Comparison of ENCODE assay signal across 15 mouse cellular contexts in genomic region chr6:71302097-71302731, GRCm38 (mm10). TPM values are rescaled to one million over a fixed set of nuclear protein-coding genes. Genes with fewer than 3 reads are reported as not detected.
DNase-seq lines count a peak whose midpoint lies in the region; ATAC-seq and TF ChIP-seq lines count a peak whose summit lies in the region.
"Had no signal": no experiment of that assay in that cellular context is flagged by ENCODE, and none has a peak within 500 bp of the region (broad histone marks: within the 10 kb centered on the region; RNA-seq: fewer than 3 reads in every experiment).

No protein-coding gene starts in this region.

- intact Hi-C loops in gastrocnemius, adult 2 months (cut with DNase I), result no loop called here
- intact Hi-C loops in gastrocnemius, postnatal 36 days (cut with DNase I), result loop anchor here (10.0 kb wide), 1 partner anchor 137 kb away; no protein-coding TSS in a partner anchor

- ATAC-seq in lung, embryonic 16.5 days (ENCODE audit: low read depth), result peak; percentile 20; the same call in 1 of the 2 replicates
- ATAC-seq: midbrain, embryonic 13.5 days had no signal

- no peaks in the 10 kb centered on the region for H3K4me1 ChIP-seq in lung, embryonic 16.5 days (replicated peaks; ENCODE audit: control insufficient read depth, insufficient read depth, low read length)
- no peaks in the 10 kb centered on the region for H3K4me1 ChIP-seq in lung, adult 2 months (ENCODE audit: control insufficient read depth, insufficient read depth, low read length)
- H3K4me1 ChIP-seq: midbrain, embryonic 13.5 days had no signal

- H3K27me3 ChIP-seq in lung, embryonic 16.5 days (ENCODE audit: control insufficient read depth, insufficient read depth, low read depth, low read length), result no peaks in the 10 kb centered on the region
- H3K27me3 ChIP-seq: heart, embryonic 13.5 days; midbrain, embryonic 13.5 days had no signal

- no peak overlapping the region for H3K4me3 ChIP-seq in gastrocnemius, adult 2 months
- H3K4me3 ChIP-seq in lung, embryonic 16.5 days (ENCODE audit: low read length), result no peak overlapping the region
- no peak overlapping the region for H3K4me3 ChIP-seq in lung, adult 2 months (replicated peaks; ENCODE audit: extremely low read depth, low read depth, low read length)
- H3K4me3 ChIP-seq: heart, embryonic 13.5 days; midbrain, embryonic 13.5 days had no signal

- no peaks in the 10 kb centered on the region for H3K36me3 ChIP-seq in lung, embryonic 16.5 days (ENCODE audit: control insufficient read depth, insufficient read depth, low read length)
- H3K36me3 ChIP-seq: heart, embryonic 13.5 days; midbrain, embryonic 13.5 days had no signal

- WGBS in lung, embryonic 16.5 days, result 47% methylated on average over 6 of the region's 6 CpGs
- 62% methylated on average over 6 of the region's 6 CpGs for WGBS in lung, adult 2 months

- H3K4me2 ChIP-seq in lung, embryonic 16.5 days (ENCODE audit: low read depth, low read length), result no peak overlapping the region
- H3K4me2 ChIP-seq: heart, embryonic 13.5 days; midbrain, embryonic 13.5 days had no signal

- H3K9me3 ChIP-seq in lung, embryonic 16.5 days (ENCODE audit: control insufficient read depth, low read length), result no peaks in the 10 kb centered on the region
- H3K9me3 ChIP-seq: heart, embryonic 13.5 days; midbrain, embryonic 13.5 days had no signal

- peak; percentile 35; the same call in 1 of the 2 replicates for TF ChIP-seq CTCF in gastrocnemius, adult 2 months (IDR thresholded peaks at IDR 0.05)
- TF ChIP-seq CTCF in lung, adult 2 months (IDR thresholded peaks at IDR 0.05; ENCODE audit: insufficient read depth, low read length), result no peak

- no peak overlapping the region for H3K27ac ChIP-seq in gastrocnemius, adult 2 months
- H3K27ac ChIP-seq in lung, embryonic 16.5 days (ENCODE audit: low read length), result no peak overlapping the region
- H3K27ac ChIP-seq: heart, embryonic 13.5 days; midbrain, embryonic 13.5 days had no signal

- TF ChIP-seq POLR2A in lung, adult 2 months (IDR thresholded peaks at IDR 0.05; ENCODE audit: borderline replicate concordance, extremely low read depth, low read depth, low read length), result no peak

- DNase-seq in gastrocnemius, adult 2 months, result no peak
- no peak for DNase-seq in gastrocnemius, postnatal 36 days
- DNase-seq in lung, adult 2 months, result no peak
- DNase-seq in R1 (ENCODE audit: low read depth, low spot score), result peak; percentile 67
- peak; percentile 92 for DNase-seq in thymus, postnatal 14 days
- DNase-seq in urinary bladder, postnatal 14 days (ENCODE audit: low spot score), result no peak
- no peak for DNase-seq in kidney, adult 18-20 months
- DNase-seq: adrenal gland, adult 2 months; left cerebral cortex, postnatal 4 days; lung, adult 18-20 months; right cerebral cortex, postnatal 25 days had no signal

- H3K9ac ChIP-seq in lung, embryonic 16.5 days (ENCODE audit: low read length), result no peak overlapping the region
- H3K9ac ChIP-seq: heart, embryonic 13.5 days; midbrain, embryonic 13.5 days had no signal

RNA-seq across cellular contexts. Expression of gene Smyd1, which starts 19.8 kb away (rescaled TPM):
- total RNA-seq in gastrocnemius, adult 2 months (2021), result 100 to 1,000 TPM; 370 to 385 TPM
- total RNA-seq in gastrocnemius, postnatal 36 days (2021), result 100 to 1,000 TPM; 336 to 365 TPM
- polyA plus RNA-seq in lung, embryonic 16.5 days (2015; fragmentation: Nextera tagmentation; extraction: Ambion mirVana), result 3.3 and 4.2 TPM in 2 replicates
- 2.3 and 7.0 TPM in 2 replicates for polyA plus RNA-seq in lung, adult 2 months (2012; rRNA removed)
- polyA plus RNA-seq: midbrain, embryonic 13.5 days had no signal

RNA-seq across cellular contexts. Expression of gene Cd8b1, which starts 20.4 kb away (rescaled TPM):
- not detected for total RNA-seq in gastrocnemius, adult 2 months (2021)
- total RNA-seq in gastrocnemius, postnatal 36 days (2021), result 1 to 10 TPM in 1 of 2 experiments, not detected in 1; 2.3 TPM
- polyA plus RNA-seq in lung, embryonic 16.5 days (2015; fragmentation: Nextera tagmentation; extraction: Ambion mirVana), result 0.57 and 2.3 TPM in 2 replicates
- polyA plus RNA-seq in lung, adult 2 months (2012; rRNA removed), result 2.5 and 3.0 TPM in 2 replicates
- total RNA-seq: left cerebral cortex, postnatal 4 days had no signal
- polyA plus RNA-seq: midbrain, embryonic 13.5 days; neural tube, embryonic 14.5 days had no signal

RNA-seq across cellular contexts. Expression of gene Krcc1, which starts 30.7 kb away (rescaled TPM):
- total RNA-seq in gastrocnemius, adult 2 months (2021), result 10 to 100 TPM; 23.7 to 33.6 TPM
- total RNA-seq in gastrocnemius, postnatal 36 days (2021), result 10 to 100 TPM; 22.9 to 24.8 TPM
- polyA plus RNA-seq in lung, embryonic 16.5 days (2015; fragmentation: Nextera tagmentation; extraction: Ambion mirVana), result 52.2 and 55.5 TPM in 2 replicates
- polyA plus RNA-seq in lung, adult 2 months (2012; rRNA removed), result 6.9 and 11.0 TPM in 2 replicates

Comparison
In these comparisons a context has a peak if more than half of its experiments do, and no peak if none do; other contexts are left out.
1. DNase-seq: peak in R1 (single experiment) and thymus, postnatal 14 days (single experiment); none in gastrocnemius, adult 2 months (single experiment), gastrocnemius, postnatal 36 days (0 of 2), lung, adult 2 months (single experiment), urinary bladder, postnatal 14 days (single experiment) and kidney, adult 18-20 months (single experiment).